Mouse (Mus musculus) neural tube, embryonic 12.5 days (tissue): ENCODE results near the gene Rdh12. TPM values are rescaled to one million over a fixed set of nuclear protein-coding genes. Genes with fewer than 3 reads are reported as not detected.

ENCODE experiments used
- ATAC-seq: fragments of 200-750 bp; cut with Nextera tagmentation; 2 replicates; pipeline ENCODE4 v1.8.0; 2017; ENCODE audit warnings: low read depth, mild to moderate bottlenecking, moderate TSS enrichment, moderate library complexity; ENCODE audit not compliant: low FRiP score
- H3K27ac ChIP-seq: fragments of 300-500 bp; sonication (generic); 2 replicates; pipeline ENCODE4 v1.5.1; 2016
- H3K27me3 ChIP-seq: fragments of 300-500 bp; sonication (generic); replicated peaks from 2 replicates; pipeline ENCODE4 v1.6.1; 2016; ENCODE audit warnings: mild to moderate bottlenecking
- H3K36me3 ChIP-seq: fragments of 300-500 bp; sonication (generic); 2 replicates; pipeline ENCODE4 v1.6.1; 2016; ENCODE audit warnings: mild to moderate bottlenecking
- H3K4me1 ChIP-seq: fragments of 300-500 bp; sonication (generic); 2 replicates; pipeline ENCODE4 v1.6.1; 2016
- H3K4me2 ChIP-seq: fragments of 300-500 bp; sonication (generic); replicated peaks from 2 replicates; pipeline ENCODE4 v1.6.1; 2016; ENCODE audit warnings: mild to moderate bottlenecking
- H3K4me3 ChIP-seq: fragments of 300-500 bp; sonication (generic); 2 replicates; pipeline ENCODE4 v1.5.1; 2016
- H3K9ac ChIP-seq: fragments of 300-500 bp; sonication (generic); 2 replicates; pipeline ENCODE4 v1.6.1; 2016; ENCODE audit warnings: mild to moderate bottlenecking
- H3K9me3 ChIP-seq: fragments of 300-500 bp; sonication (generic); 2 replicates; pipeline ENCODE4 v1.6.1; 2016; ENCODE audit warnings: mild to moderate bottlenecking
- WGBS: fragments of 180-500 bp; shearing (Covaris S2); methylation state at CpG from one replicate; pipeline ENCODE4 v1.1.7; 2016; 5-methylcytosine and 5-hydroxymethylcytosine counted together
- polyA plus RNA-seq: library from polyadenylated mRNA; unstranded; fragments of >200 nt; fragmentation: Nextera tagmentation; extraction: Ambion mirVana; gene quantifications from 2 replicates; pipeline ENCODE4 v1.2.1, GENCODE M21; 2016

Rdh12 gene
- polyA plus RNA-seq, 1 experiment from 2014 or later, result 0.93 TPM

DNA sequence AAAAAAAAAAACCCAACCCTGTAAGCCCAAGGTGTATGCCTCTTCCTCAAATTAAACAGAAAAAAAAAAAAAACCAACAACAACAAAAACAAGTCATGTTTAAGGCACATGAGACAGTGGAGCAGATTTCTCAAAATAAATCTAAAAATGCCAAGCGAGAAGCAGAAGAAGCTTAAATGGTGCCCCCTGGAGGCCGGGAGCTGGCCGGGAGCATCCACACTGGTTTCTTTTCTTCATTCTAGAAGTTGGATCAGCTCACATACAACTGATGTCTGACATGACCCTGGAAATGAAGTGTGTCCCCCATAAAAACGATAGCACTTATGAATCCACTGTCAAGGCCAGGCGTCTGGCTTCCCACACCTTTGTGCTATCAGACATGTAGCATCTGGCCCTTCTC lies 52.3 kb downstream of the Rdh12 start:
- Histone ChIP-seq H3K4me2 (no peak overlapping the region), H3K4me1 (no peaks in the 10 kb centered on the region), H3K27me3 (no peaks in the 10 kb centered on the region), H3K36me3 (peaks cover 63% of the 10 kb centered on the region), H3K27ac (no peak overlapping the region), H3K9me3 (no peaks in the 10 kb centered on the region), H3K4me3 (no peak overlapping the region), H3K9ac (no peak overlapping the region)
- no peak for ATAC-seq
- WGBS, result 60% methylated on average over 5 of the region's 5 CpGs

Other genes with a start within 250 kb of the Rdh12 start
- 27.1 and 28.1 TPM in 2 replicates for gene Tmem229b, start 201.3 kb upstream of the Rdh12 start, polyA plus RNA-seq
- gene Plekhh1, start 179.8 kb upstream of the Rdh12 start, polyA plus RNA-seq, result 6.0 and 6.7 TPM in 2 replicates
- 24.5 and 26.8 TPM in 2 replicates for gene Pigh, start 119.3 kb upstream of the Rdh12 start, polyA plus RNA-seq
- gene Arg2, start 78.1 kb upstream of the Rdh12 start, polyA plus RNA-seq, result 17.1 and 20.2 TPM in 2 replicates
- gene Vti1b, start 36.2 kb upstream of the Rdh12 start, polyA plus RNA-seq, result 133 and 135 TPM in 2 replicates
- gene Rdh11, start 16.6 kb upstream of the Rdh12 start, polyA plus RNA-seq, result 21.7 and 23.5 TPM in 2 replicates
- gene Zfyve26, start 87.4 kb downstream of the Rdh12 start, polyA plus RNA-seq, result 12.0 and 14.3 TPM in 2 replicates
- gene Rad51b, start 88.4 kb downstream of the Rdh12 start, polyA plus RNA-seq, result 4.5 and 5.1 TPM in 2 replicates